Mouse (Mus musculus) B cell, adult 62 days (primary cell): ENCODE data around the gene Stk19. TPM values are rescaled to one million over a fixed set of nuclear protein-coding genes. Genes with fewer than 3 reads are reported as not detected.

Experiments
- total RNA-seq: library from RNA; stranded (reverse); gene quantifications from 4 replicates; pipeline ENCODE4 v1.2.4, GENCODE M21; 2023

The Stk19 gene
- total RNA-seq, result 70.2 to 78.8 TPM (median 74.6 TPM) in 4 replicates

DNA sequence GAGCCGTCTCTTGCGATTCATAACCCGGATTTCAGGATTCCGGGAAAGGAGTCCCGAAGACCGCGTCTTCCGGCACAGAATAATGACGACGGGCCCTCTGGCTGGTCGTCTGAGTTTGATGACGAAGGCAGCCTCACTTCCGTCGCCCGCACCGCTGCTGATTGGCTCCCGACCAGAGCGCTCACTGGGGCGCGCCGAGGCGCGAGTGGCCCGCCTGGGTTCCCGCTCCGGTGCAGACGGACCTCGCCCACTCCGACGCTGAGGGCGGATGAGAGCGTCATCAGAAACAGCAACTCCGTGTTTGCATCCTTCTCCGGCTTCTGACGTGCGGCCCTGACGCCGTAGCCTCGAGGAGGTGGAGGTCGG, at the start of gene Stk19, which contains the start of gene Dxo:
Stk19 (minus strand) TSS at position 90 of the 366 bp plus-strand sequence.
Dxo (plus strand) TSS at position 164 of the 366 bp plus-strand sequence.

DNA sequence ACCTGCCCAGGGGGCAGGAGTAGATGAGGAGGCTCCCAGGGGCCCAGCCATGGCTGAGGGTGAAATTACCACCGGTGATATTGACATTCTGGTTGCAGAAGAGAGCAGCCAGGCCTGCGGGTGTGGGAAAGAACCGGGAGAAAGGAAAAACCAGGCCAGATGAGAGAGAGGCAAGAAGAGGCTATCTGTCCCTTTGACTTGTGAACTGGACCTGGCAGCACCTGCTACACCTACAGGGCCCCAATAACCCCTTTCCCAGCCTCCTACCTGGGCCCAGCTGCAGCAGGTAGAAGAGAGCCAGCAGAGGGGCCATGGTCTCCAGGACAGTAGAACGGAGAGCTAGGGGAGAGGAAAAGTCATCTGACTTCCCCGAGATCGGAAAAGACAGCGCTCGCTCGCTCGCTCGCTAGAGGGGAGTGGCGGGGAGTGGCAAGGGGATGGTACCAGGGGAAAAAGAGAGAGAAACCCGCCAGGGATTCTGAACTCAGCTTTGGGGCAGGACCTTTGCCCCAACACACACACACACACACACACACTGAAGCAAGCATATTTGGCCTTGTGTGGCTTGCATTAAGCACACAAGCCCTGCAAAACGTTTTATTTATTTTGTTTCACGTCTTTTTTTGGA, 45.1 kb upstream of the Stk19 start, which contains the start of gene Gm20547:
Gm20547 (minus strand) TSS at position 360 of the 628 bp plus-strand sequence.

DNA sequence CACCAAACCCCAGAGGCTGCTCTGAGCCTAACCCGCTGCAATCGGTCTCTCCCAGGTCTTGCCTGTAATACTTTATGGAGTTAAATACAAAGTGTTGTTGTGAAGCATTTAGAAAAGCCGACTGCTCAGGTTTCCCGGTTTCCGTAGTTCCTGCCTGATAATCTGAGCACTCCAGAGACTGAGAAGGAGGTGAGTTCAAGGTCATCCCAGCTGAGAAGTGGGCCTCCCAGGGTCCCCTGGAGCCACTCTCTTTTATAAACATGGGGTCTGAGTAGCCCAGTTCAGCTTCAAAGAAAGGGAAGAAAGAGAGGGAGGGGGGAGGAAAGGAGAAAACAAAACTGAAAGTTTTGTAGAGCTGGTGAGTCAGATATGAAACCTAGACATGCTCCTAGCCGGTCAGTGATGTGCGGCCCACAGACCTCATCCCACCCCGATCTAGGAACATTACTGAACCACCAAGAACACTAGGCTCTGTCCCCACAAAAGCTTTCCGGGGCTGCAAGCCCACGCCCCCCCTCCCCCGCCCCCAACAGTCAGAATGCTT, 42.7 kb upstream of the Stk19 start, which contains the start of gene Zbtb12:
Zbtb12 (plus strand) TSS at position 148 of the 544 bp plus-strand sequence.

DNA sequence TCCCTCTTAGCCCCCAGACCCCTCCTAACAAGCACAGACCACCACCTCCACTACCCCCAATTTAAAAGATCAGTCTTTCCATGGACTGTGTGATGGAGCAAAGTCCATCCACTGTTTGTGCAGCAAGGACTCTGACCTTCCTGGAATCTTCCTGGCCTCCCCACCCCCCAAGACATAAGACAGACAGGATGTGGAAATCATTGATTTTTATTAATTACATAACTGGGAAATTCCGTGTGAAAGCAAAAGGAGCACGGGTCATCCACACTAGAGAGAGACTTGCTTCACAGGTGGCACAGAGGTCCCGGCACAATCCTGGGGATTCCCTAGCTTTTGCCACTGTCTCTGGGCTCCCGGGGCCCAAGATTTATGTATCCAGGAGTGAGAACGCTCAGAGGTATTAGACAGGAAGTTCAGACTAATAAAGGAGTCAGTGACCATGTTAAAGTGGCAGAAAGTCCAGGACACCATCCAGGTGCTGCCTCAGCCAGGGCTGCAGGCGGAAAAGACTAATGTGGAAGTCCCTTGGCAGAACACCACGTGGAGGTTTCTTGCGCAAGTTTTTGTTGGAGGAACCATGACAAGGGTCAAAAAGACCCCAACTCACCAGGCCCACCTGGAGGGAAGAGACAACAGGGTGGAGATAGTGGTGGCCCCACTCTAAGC, 25.8 kb upstream of the Stk19 start, which contains the start of gene Cfb:
Cfb (minus strand) TSS at position 103 of the 666 bp plus-strand sequence.

DNA sequence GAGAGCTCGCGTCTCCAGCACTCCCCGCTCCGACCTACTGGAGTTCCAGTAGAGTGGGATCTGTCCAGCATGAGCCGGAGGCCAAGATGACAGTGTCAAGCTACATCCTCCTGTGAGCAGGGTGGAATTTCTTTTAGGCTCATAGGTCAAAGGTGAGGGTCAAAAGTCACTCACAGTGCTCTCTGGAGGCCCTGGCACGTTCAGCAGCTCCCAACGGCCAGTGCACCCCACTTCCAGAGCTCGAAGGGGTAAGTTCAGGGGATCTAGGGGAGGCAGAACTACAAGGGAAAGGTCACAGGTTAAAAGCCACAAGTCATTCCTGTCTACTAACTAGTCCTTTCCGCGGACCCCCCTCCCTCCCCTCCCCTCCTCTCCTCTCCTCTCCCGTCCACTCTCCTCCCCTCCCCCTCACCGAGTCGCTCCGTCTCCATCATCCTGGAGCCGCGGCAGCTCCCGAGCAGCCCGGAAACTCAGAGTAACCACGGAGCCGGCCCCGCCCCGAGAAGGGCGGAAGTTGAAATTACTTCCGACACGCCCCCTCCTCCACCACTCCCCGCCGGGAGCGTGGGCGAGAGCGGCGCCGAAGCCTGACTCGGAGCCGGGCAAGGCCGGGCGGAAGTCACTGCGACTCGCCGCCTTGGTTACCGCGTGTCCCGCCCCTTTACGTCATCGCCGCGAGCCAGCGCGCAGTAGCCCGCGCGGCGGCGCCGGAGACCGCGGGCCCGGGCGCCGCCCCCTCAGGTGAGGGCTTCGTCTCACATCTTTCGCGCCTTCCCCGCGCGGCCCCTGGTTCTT, 13.2 kb upstream of the Stk19 start, which contains the start of the genes Skiv2l and Nelfe:
Skiv2l (minus strand) TSS at position 489 of the 795 bp plus-strand sequence.
Nelfe (plus strand) TSS at position 670 of the 795 bp plus-strand sequence.

DNA sequence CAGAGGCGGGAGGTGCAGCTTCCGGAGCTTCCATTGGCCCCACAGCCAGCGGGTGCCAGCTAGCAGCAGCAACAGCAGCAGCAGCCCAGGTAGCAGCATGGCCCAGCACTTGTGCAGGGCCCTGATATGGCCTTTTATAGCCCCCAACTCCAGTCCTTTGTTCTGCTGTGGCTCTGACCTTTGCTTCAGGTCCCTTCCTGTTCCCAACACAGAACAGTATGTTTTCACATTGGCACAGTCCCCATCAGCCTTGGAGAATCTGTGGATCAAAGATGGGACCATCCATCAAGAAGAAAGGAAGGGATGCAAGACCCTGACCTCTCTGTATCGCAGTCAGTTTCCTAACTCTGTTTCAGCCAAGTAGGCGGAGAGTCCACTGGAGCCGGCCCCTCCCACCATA, 32.4 kb downstream of the Stk19 start, which contains the start of gene Cyp21a1:
Cyp21a1 (minus strand) TSS at position 261 of the 400 bp plus-strand sequence.

Other genes with a start within 250 kb of the Stk19 start
- 117 to 138 TPM (median 127 TPM) in 4 replicates for gene Gpsm3, start 247.1 kb downstream of the Stk19 start, total RNA-seq
- gene Pbx2, start 245.7 kb downstream of the Stk19 start, total RNA-seq, result 47.4 to 53.9 TPM (median 53.5 TPM) in 4 replicates
- gene Ager, start 239.1 kb downstream of the Stk19 start, total RNA-seq, result 3.6 to 4.4 TPM (median 4.3 TPM) in 4 replicates
- gene Rnf5, start 233.3 kb downstream of the Stk19 start, total RNA-seq, result 25.6 to 33.1 TPM (median 27.8 TPM) in 4 replicates
- gene Agpat1, start 232.7 kb downstream of the Stk19 start, total RNA-seq, result 59.3 to 69.6 TPM (median 64.7 TPM) in 4 replicates
- gene Egfl8, start 221.0 kb downstream of the Stk19 start, total RNA-seq, result not detected in 4 replicates
- 2.5 to 3.9 TPM (median 3.0 TPM) in 4 replicates for gene Ppt2, start 208.4 kb downstream of the Stk19 start, total RNA-seq
- 0.38 TPM in 1 of 4 replicates, not detected in the others for gene Prrt1, start 207.4 kb downstream of the Stk19 start, total RNA-seq
- gene Fkbpl, start 192.2 kb downstream of the Stk19 start, total RNA-seq, result 2.2 to 6.7 TPM (median 3.2 TPM) in 4 replicates
- gene Atf6b, start 189.8 kb downstream of the Stk19 start, total RNA-seq, result 66.0 to 75.7 TPM (median 68.0 TPM) in 4 replicates
- gene Tnxb, start 166.4 kb downstream of the Stk19 start, total RNA-seq, result 0.09 to 0.19 TPM (median 0.13 TPM) in 4 replicates
- 1.5 to 2.8 TPM (median 2.1 TPM) in 4 replicates for gene C4b, start 93.1 kb downstream of the Stk19 start, total RNA-seq
- gene Cyp21a1, start 32.4 kb downstream of the Stk19 start, total RNA-seq, result not detected in 4 replicates
- gene Dxo, start 74 bp upstream of the Stk19 start, total RNA-seq, result 83.3 to 87.2 TPM (median 86.2 TPM) in 4 replicates
- gene Skiv2l, start 13.3 kb upstream of the Stk19 start, total RNA-seq, result 99.2 to 119 TPM (median 104 TPM) in 4 replicates
- 31.6 to 38.4 TPM (median 32.6 TPM) in 4 replicates for gene Nelfe, start 13.4 kb upstream of the Stk19 start, total RNA-seq
- gene Cfb, start 25.6 kb upstream of the Stk19 start, total RNA-seq, result 0.60 TPM in 1 of 4 replicates, not detected in the others
- 11.5 to 12.8 TPM (median 11.9 TPM) in 4 replicates for gene Zbtb12, start 42.5 kb upstream of the Stk19 start, total RNA-seq
- gene Gm20547, start 45.1 kb upstream of the Stk19 start, total RNA-seq, result not detected in 4 replicates
- 1.6 to 3.1 TPM (median 3.1 TPM) in 4 replicates for gene C2, start 61.3 kb upstream of the Stk19 start, total RNA-seq
- 145 to 166 TPM (median 150 TPM) in 4 replicates for gene Ehmt2, start 61.5 kb upstream of the Stk19 start, total RNA-seq
- gene Slc44a4, start 77.5 kb upstream of the Stk19 start, total RNA-seq, result not detected in 4 replicates
- gene Neu1, start 94.3 kb upstream of the Stk19 start, total RNA-seq, result 91.5 to 104 TPM (median 98.0 TPM) in 4 replicates
- gene Hspa1b, start 122.3 kb upstream of the Stk19 start, total RNA-seq, result 143 to 677 TPM (median 225 TPM) in 4 replicates
- gene Gm20481, start 133.0 kb upstream of the Stk19 start, total RNA-seq, result 1.1 TPM in 1 of 4 replicates, not detected in the others
- gene Hspa1a, start 135.2 kb upstream of the Stk19 start, total RNA-seq, result 69.3 to 362 TPM (median 119 TPM) in 4 replicates
- gene Hspa1l, start 135.8 kb upstream of the Stk19 start, total RNA-seq, result 0.24 to 0.40 TPM in 2 of 4 replicates, not detected in the others
- gene Lsm2, start 144.9 kb upstream of the Stk19 start, total RNA-seq, result 27.8 to 35.0 TPM (median 28.9 TPM) in 4 replicates
- 237 to 278 TPM (median 258 TPM) in 4 replicates for gene Vars, start 164.0 kb upstream of the Stk19 start, total RNA-seq
- gene Vwa7, start 179.6 kb upstream of the Stk19 start, total RNA-seq, result 0.28 to 0.52 TPM (median 0.30 TPM) in 4 replicates
- 3.0 to 6.4 TPM (median 4.1 TPM) in 4 replicates for gene Sapcd1, start 191.1 kb upstream of the Stk19 start, total RNA-seq
- 8.7 to 15.9 TPM (median 11.2 TPM) in 4 replicates for gene Msh5, start 209.8 kb upstream of the Stk19 start, total RNA-seq
- gene Clic1, start 213.0 kb upstream of the Stk19 start, total RNA-seq, result 185 to 195 TPM (median 191 TPM) in 4 replicates
- gene Ddah2, start 222.1 kb upstream of the Stk19 start, total RNA-seq, result 2.2 to 6.0 TPM (median 4.3 TPM) in 4 replicates
- not detected in 4 replicates for gene Ly6g6c, start 228.4 kb upstream of the Stk19 start, total RNA-seq
- gene Mpig6b, start 229.2 kb upstream of the Stk19 start, total RNA-seq, result not detected in 4 replicates
- gene Ly6g6e, start 240.0 kb upstream of the Stk19 start, total RNA-seq, result not detected in 4 replicates
- gene Ly6g6d, start 241.1 kb upstream of the Stk19 start, total RNA-seq, result not detected in 4 replicates
- not detected in 4 replicates for gene Ly6g6f, start 248.7 kb upstream of the Stk19 start, total RNA-seq